Mouse (Mus musculus): ENCODE data around the gene Grm3. TPM values are rescaled to one million over a fixed set of nuclear protein-coding genes. Genes with fewer than 3 reads are reported as not detected.

Grm3 gene
- polyA plus RNA-seq (2015; fragmentation: Nextera tagmentation; extraction: Ambion mirVana): not detected in 2 replicates

- H3K27ac ChIP-seq (ENCODE audit: low read depth, low read length): no peak within 1 kb of the TSS
- peak within 1 kb of the TSS; percentile 18; the same call in 1 of the 2 replicates for H3K4me3 ChIP-seq (ENCODE audit: low read depth, low read length)
- H3K27me3 ChIP-seq (replicated peaks; ENCODE audit: control insufficient read depth, insufficient read depth, low read length): 0 out of 2 replicates have a peak, but pooled peaks cover 3% of the 10 kb centered on the region
- TF ChIP-seq CTCF (IDR thresholded peaks at IDR 0.05; ENCODE audit: low read depth): no peak
- no peak within 1 kb of the TSS for H3K9ac ChIP-seq (ENCODE audit: low read depth, low read length)
- H3K9me3 ChIP-seq (ENCODE audit: control insufficient read depth): no peaks in the 10 kb centered on the region
- H3K36me3 ChIP-seq (ENCODE audit: control insufficient read depth, insufficient read depth): no peaks in the 10 kb centered on the region
- H3K4me2 ChIP-seq (replicated peaks; ENCODE audit: low read depth): peak within 1 kb of the TSS; percentile 57
- ATAC-seq: no peak
- WGBS: under 1% methylated on average over 25 of the region's 25 CpGs
- no peaks in the 10 kb centered on the region for H3K4me1 ChIP-seq (replicated peaks; ENCODE audit: control insufficient read depth, insufficient read depth, low read length)
Observed at GRCm38 (mm10) chr5:9724956-9725600, at the start of gene Grm3. TSS of gene Grm3 (minus strand) at chr5:9725170.

DNA sequence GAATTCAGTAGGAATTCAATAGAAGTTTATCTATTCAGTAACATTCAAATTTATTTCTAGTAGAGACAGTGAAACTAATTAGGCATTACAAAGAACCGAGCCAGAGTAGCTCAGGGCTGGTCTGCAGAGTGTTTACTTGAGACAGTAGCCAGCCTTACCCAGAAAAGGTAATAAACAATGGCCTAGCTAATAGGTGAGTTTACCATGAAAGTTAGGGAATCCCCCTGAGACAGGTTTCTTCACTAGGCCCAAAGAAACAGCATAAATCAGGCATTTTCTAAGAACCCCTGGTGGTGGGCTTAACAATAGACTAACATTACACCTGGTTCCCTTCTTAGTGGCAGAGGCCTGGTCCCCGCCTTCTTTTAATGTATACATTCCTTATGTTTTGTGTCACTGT is 30.8 kb upstream of the Grm3 start:
- WGBS: 62% methylated on average over 2 of the region's 2 CpGs
- Histone ChIP-seq H3K4me1 (replicated peaks; ENCODE audit: control insufficient read depth, insufficient read depth, low read length) (no peaks in the 10 kb centered on the region), H3K4me2 (replicated peaks; ENCODE audit: low read depth) (no peak overlapping the region), H3K4me3 (ENCODE audit: low read depth, low read length) (no peak overlapping the region), H3K27me3 (replicated peaks; ENCODE audit: control insufficient read depth, insufficient read depth, low read length) (no peaks in the 10 kb centered on the region), H3K9ac (ENCODE audit: low read depth, low read length) (no peak overlapping the region), H3K27ac (ENCODE audit: low read depth, low read length) (no peak overlapping the region), H3K9me3 (ENCODE audit: control insufficient read depth) (no peaks in the 10 kb centered on the region), H3K36me3 (ENCODE audit: control insufficient read depth, insufficient read depth) (no peaks in the 10 kb centered on the region)
- ATAC-seq: no peak
- TF ChIP-seq CTCF (IDR thresholded peaks at IDR 0.05; ENCODE audit: low read depth): no peak

- no peaks in the 10 kb centered on the region for H3K4me1 ChIP-seq (replicated peaks; ENCODE audit: control insufficient read depth, insufficient read depth, low read length)
- ATAC-seq: no peak
- no peaks in the 10 kb centered on the region for H3K36me3 ChIP-seq (ENCODE audit: control insufficient read depth, insufficient read depth)
- no peak overlapping the region for H3K4me3 ChIP-seq (ENCODE audit: low read depth, low read length)
- no peak overlapping the region for H3K27ac ChIP-seq (ENCODE audit: low read depth, low read length)
- H3K4me2 ChIP-seq (replicated peaks; ENCODE audit: low read depth): no peak overlapping the region
- no peak overlapping the region for H3K9ac ChIP-seq (ENCODE audit: low read depth, low read length)
- 84% methylated on average over 5 of the region's 5 CpGs for WGBS
- no peaks in the 10 kb centered on the region for H3K9me3 ChIP-seq (ENCODE audit: control insufficient read depth)
- no peak for TF ChIP-seq CTCF (IDR thresholded peaks at IDR 0.05; ENCODE audit: low read depth)
- no peaks in the 10 kb centered on the region for H3K27me3 ChIP-seq (replicated peaks; ENCODE audit: control insufficient read depth, insufficient read depth, low read length)
Observed at GRCm38 (mm10) chr5:9748184-9748583, 23.2 kb upstream of the Grm3 start.

DNA sequence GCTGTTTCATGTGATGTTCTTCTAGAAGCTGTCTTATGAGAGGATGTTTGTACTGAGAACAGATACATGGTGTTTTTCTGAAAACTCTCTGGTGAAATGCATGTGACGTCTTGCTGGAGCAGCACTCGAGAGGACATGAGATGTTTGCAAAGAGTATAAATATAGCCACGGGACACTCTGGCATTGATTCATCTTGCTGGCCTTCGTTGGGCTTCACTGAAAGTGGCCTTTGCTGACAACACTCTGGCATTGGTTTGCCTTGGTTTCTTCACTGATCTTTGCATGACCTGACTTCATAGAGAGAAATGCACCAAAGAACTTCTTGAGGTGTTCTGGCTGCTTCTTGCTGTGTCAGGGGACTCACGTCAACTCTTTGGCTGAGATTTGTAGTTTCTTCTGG is 19.1 kb upstream of the Grm3 start:
- Histone ChIP-seq H3K4me1 (replicated peaks; ENCODE audit: control insufficient read depth, insufficient read depth, low read length) (no peaks in the 10 kb centered on the region), H3K4me3 (ENCODE audit: low read depth, low read length) (no peak overlapping the region), H3K36me3 (ENCODE audit: control insufficient read depth, insufficient read depth) (no peaks in the 10 kb centered on the region), H3K9ac (ENCODE audit: low read depth, low read length) (no peak overlapping the region), H3K9me3 (ENCODE audit: control insufficient read depth) (no peaks in the 10 kb centered on the region), H3K27me3 (replicated peaks; ENCODE audit: control insufficient read depth, insufficient read depth, low read length) (no peaks in the 10 kb centered on the region), H3K4me2 (replicated peaks; ENCODE audit: low read depth) (no peak overlapping the region), H3K27ac (ENCODE audit: low read depth, low read length) (no peak overlapping the region)
- TF ChIP-seq CTCF (IDR thresholded peaks at IDR 0.05; ENCODE audit: low read depth): no peak
- ATAC-seq: no peak
- WGBS: 75% methylated on average over 5 of the region's 5 CpGs

DNA sequence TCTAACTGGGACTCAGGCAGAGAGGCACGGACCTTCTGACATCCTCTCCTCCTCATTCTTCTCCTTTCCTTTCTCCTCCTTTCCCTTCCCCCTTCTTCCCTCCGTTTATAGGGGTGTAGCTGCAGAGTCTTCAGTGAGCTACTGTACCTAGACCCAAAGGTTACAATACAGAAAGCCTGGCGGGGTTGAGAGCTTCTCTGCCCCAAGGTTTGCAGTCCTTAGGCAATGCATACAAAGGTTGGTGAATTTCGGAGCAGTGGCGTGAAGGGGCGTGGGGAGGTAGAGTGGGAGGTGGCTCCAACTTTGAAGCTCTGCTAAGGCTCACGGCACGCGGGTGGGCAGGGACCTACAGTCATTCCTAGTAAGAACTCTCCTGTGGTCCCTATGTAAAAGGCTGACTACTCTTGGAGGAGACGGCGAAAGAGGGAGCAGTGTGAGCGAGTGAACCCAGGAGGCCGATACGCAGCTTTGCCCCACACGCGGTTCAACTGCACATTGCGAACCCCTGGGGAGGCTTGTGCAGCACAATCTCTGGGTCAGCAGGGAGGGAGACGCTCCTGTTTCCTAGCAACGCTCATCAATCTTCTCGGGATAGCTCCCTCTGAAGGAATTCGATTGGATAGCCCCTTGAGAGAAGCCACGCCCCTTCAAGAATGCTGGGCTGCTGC is 765 bp upstream of the Grm3 start:
- WGBS: under 1% methylated on average over 22 of the region's 22 CpGs
- Histone ChIP-seq H3K9ac (ENCODE audit: low read depth, low read length) (no peak overlapping the region), H3K36me3 (ENCODE audit: control insufficient read depth, insufficient read depth) (no peaks in the 10 kb centered on the region), H3K4me3 (ENCODE audit: low read depth, low read length) (peak overlapping the region; percentile 18; the same call in 1 of the 2 replicates), H3K4me2 (replicated peaks; ENCODE audit: low read depth) (peak overlapping the region; percentile 57), H3K27me3 (replicated peaks; ENCODE audit: control insufficient read depth, insufficient read depth, low read length) (0 out of 2 replicates have a peak, but pooled peaks cover 3% of the 10 kb centered on the region), H3K9me3 (ENCODE audit: control insufficient read depth) (no peaks in the 10 kb centered on the region), H3K27ac (ENCODE audit: low read depth, low read length) (no peak overlapping the region), H3K4me1 (replicated peaks; ENCODE audit: control insufficient read depth, insufficient read depth, low read length) (no peaks in the 10 kb centered on the region)
- no peak for TF ChIP-seq CTCF (IDR thresholded peaks at IDR 0.05; ENCODE audit: low read depth)
- ATAC-seq: 0 out of 2 replicates have a peak, but pooled peaks have one; percentile 22

DNA sequence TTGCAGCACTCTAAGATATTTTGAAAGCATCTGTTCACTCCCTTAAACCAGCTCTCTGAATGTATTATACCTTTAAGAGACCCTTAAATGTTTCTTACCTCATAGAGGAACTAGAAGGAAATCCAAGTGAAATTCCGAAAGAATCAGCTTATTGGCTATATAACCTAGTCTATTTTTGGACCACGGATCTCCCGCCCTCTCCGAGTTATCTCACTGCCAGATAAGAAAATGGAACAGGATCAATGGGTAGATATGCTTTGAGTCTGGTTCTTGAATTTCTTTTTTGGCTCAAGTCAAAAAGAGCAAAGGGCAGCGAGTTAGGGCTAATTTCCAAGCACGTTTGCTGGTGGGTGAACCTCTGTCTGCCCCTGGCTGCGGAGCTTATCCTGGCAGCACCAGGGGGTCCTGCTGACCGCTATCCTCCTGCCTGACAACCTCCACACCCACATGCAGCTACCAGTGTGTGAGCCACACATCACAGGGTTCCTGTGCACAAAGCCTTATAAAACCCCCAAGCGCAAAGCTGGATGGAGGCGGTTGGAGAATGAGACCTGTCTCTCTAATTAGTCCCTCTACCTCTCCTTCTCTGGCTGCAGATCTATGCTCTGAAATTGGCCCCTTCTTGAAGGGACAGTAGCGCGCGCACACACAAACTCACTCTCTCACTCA is 549 bp downstream of the Grm3 start:
- Histone ChIP-seq H3K4me2 (replicated peaks; ENCODE audit: low read depth) (peak overlapping the region; percentile 57; the same call in 1 of the 2 replicates), H3K27ac (ENCODE audit: low read depth, low read length) (no peak overlapping the region), H3K9ac (ENCODE audit: low read depth, low read length) (no peak overlapping the region), H3K4me1 (replicated peaks; ENCODE audit: control insufficient read depth, insufficient read depth, low read length) (no peaks in the 10 kb centered on the region), H3K27me3 (replicated peaks; ENCODE audit: control insufficient read depth, insufficient read depth, low read length) (0 out of 2 replicates have a peak, but pooled peaks cover 3% of the 10 kb centered on the region), H3K4me3 (ENCODE audit: low read depth, low read length) (no peak overlapping the region), H3K36me3 (ENCODE audit: control insufficient read depth, insufficient read depth) (no peaks in the 10 kb centered on the region), H3K9me3 (ENCODE audit: control insufficient read depth) (no peaks in the 10 kb centered on the region)
- no peak for TF ChIP-seq CTCF (IDR thresholded peaks at IDR 0.05; ENCODE audit: low read depth)
- 8% methylated on average over 13 of the region's 13 CpGs for WGBS
- no peak for ATAC-seq
